In genomic region chr6:28681521-28682457, GRCm38 (mm10) we compare ENCODE assay signal across 16 mouse cellular contexts.
DNase-seq lines count a peak whose midpoint lies in the region; ATAC-seq lines count a peak whose summit lies in the region.
"Had no signal": no experiment of that assay in that cellular context is flagged by ENCODE, and none has a peak within 500 bp of the region (broad histone marks: within the 10 kb centered on the region; RNA-seq: fewer than 3 reads in every experiment).

No protein-coding gene starts in this region.

- H3K4me2 ChIP-seq in intestine, embryonic 15.5 days (replicated peaks) = no peak overlapping the region
- H3K4me2 ChIP-seq: midbrain, embryonic 13.5 days had no signal

- WGBS in intestine, embryonic 15.5 days = 71% methylated on average over 8 of the region's 8 CpGs

- no peak overlapping the region for H3K9ac ChIP-seq in intestine, embryonic 15.5 days
- H3K9ac ChIP-seq: midbrain, embryonic 13.5 days had no signal

- H3K4me1 ChIP-seq in intestine, embryonic 15.5 days (replicated peaks) = no peaks in the 10 kb centered on the region
- H3K4me1 ChIP-seq: midbrain, embryonic 13.5 days had no signal

- no peak overlapping the region for H3K27ac ChIP-seq in intestine, embryonic 15.5 days
- H3K27ac ChIP-seq: hindbrain, postnatal 0 days; midbrain, embryonic 13.5 days had no signal

- peak; percentile 15 to 47 for DNase-seq in kidney, postnatal 36 days
- no peak for DNase-seq in kidney, adult 11 months
- peak; percentile 36 for DNase-seq in adrenal gland, postnatal 14 days
- DNase-seq in lung, postnatal 10 days = peak; percentile 47
- DNase-seq in gastrocnemius, postnatal 25 days = no peak
- no peak for DNase-seq in thymus, postnatal 0 days (ENCODE audit: low spot score)
- DNase-seq: cerebellum, adult 2 months; heart, adult 11 months; heart, postnatal 14 days; layer of hippocampus, adult 9-11 months; left cerebral cortex, postnatal 4 days had no signal

- H3K36me3 ChIP-seq in intestine, embryonic 15.5 days = no peaks in the 10 kb centered on the region
- H3K36me3 ChIP-seq: midbrain, embryonic 13.5 days had no signal

- no peaks in the 10 kb centered on the region for H3K9me3 ChIP-seq in intestine, embryonic 15.5 days
- H3K9me3 ChIP-seq: midbrain, embryonic 13.5 days had no signal

- ATAC-seq in intestine, embryonic 15.5 days = peak; percentile 36; the same call in 1 of the 2 replicates
- ATAC-seq: hindbrain, postnatal 0 days; midbrain, embryonic 13.5 days; Patski had no signal

- no peaks in the 10 kb centered on the region for H3K27me3 ChIP-seq in intestine, embryonic 15.5 days (replicated peaks)
- H3K27me3 ChIP-seq: CH12.LX; midbrain, embryonic 13.5 days; Patski had no signal

- no peak overlapping the region for H3K4me3 ChIP-seq in intestine, embryonic 15.5 days (replicated peaks)
- H3K4me3 ChIP-seq: midbrain, embryonic 13.5 days had no signal

Comparison
In these comparisons a context has a peak if more than half of its experiments do, and no peak if none do; other contexts are left out.
1. DNase-seq: peak in kidney, postnatal 36 days (2 of 2), adrenal gland, postnatal 14 days (single experiment) and lung, postnatal 10 days (single experiment); none in kidney, adult 11 months (single experiment), gastrocnemius, postnatal 25 days (single experiment) and thymus, postnatal 0 days (single experiment).